Mouse (Mus musculus) cortical plate, adult 2 months (tissue): ENCODE results near the gene Psmd8. TPM values are rescaled to one million over a fixed set of nuclear protein-coding genes. Genes with fewer than 3 reads are reported as not detected.
A peak's percentile ranks its signal among the peaks of the same experiment; 100 is the strongest.

Source experiments
- H3K27ac ChIP-seq: fragments of 200-500 bp; 2 replicates; pipeline ENCODE4 v1.5.1; 2012; ENCODE audit warnings: low read length, control low read depth, inconsistent platforms; ENCODE audit not compliant: insufficient read depth
- H3K4me1 ChIP-seq: fragments of 200-500 bp; 2 replicates; pipeline ENCODE4 v1.6.1; 2011; ENCODE audit warnings: low read length; ENCODE audit not compliant: control insufficient read depth, insufficient read depth
- H3K4me3 ChIP-seq: fragments of 200-500 bp; 2 replicates; pipeline ENCODE4 v1.5.1; 2011; ENCODE audit warnings: mild to moderate bottlenecking, low read length, control low read depth; ENCODE audit not compliant: insufficient read depth
- CTCF ChIP-seq: fragments of 200-500 bp; IDR thresholded peaks from 2 replicates; pipeline ENCODE4 v1.5.1; 2011; ENCODE audit warnings: mild to moderate bottlenecking, control low read depth, low read length; ENCODE audit not compliant: insufficient read depth; ENCODE audit errors: extremely low read depth
- POLR2A ChIP-seq: fragments of 200-500 bp; IDR thresholded peaks from 2 replicates; pipeline ENCODE4 v1.6.1; 2011; ENCODE audit warnings: mild to moderate bottlenecking, low read length, control low read depth; ENCODE audit not compliant: insufficient read depth; ENCODE audit errors: extremely low read depth
- polyA plus RNA-seq: library from polyadenylated mRNA; depleted of rRNA; stranded (reverse); fragments of >200 nt; gene quantifications from 2 replicates; pipeline ENCODE4 v1.2.3, GENCODE M21; 2012

The Psmd8 gene
- polyA plus RNA-seq, 1 experiment: 198 TPM

- TF ChIP-seq CTCF (no peak), POLR2A (no peak)
- H3K4me3 ChIP-seq: peak overlapping the region; percentile 93; the same call in 1 of the 2 replicates
- no peak overlapping the region for H3K27ac ChIP-seq
- H3K4me1 ChIP-seq: no peaks in the 10 kb centered on the region
These were observed 9.5 kb downstream of the Psmd8 start for GRCm38 (mm10) chr7:29170755-29171561.

GRCm38 (mm10) chr7:29170066-29170754 lies 10.3 kb downstream of the Psmd8 start, which contains the start of the genes Ggn and Spred3:
TSS of gene Ggn (plus strand) at chr7:29170210.
TSS of gene Spred3 (minus strand) at chr7:29170411.
- no peak for TF ChIP-seq CTCF
- TF ChIP-seq POLR2A: no peak
- Histone ChIP-seq H3K27ac (peak within 1 kb of the TSS; percentile 16), H3K4me1 (no peaks in the 10 kb centered on the region), H3K4me3 (peak within 1 kb of the TSS; percentile 93)

GRCm38 (mm10) chr7:29169231-29170065 lies 11.1 kb downstream of the Psmd8 start:
- Histone ChIP-seq H3K27ac (peak overlapping the region; percentile 16), H3K4me1 (no peaks in the 10 kb centered on the region), H3K4me3 (peak overlapping the region; percentile 93)
- no peak for TF ChIP-seq CTCF
- 0 out of 2 replicates have a peak, but pooled peaks have one; percentile 21 for TF ChIP-seq POLR2A

- Histone ChIP-seq H3K27ac (peak overlapping the region; percentile 16), H3K4me1 (no peaks in the 10 kb centered on the region), H3K4me3 (peak overlapping the region; percentile 93)
- TF ChIP-seq POLR2A (no peak), CTCF (no peak)
These were observed 11.7 kb downstream of the Psmd8 start for GRCm38 (mm10) chr7:29168791-29169230.

- Histone ChIP-seq H3K27ac (no peak overlapping the region), H3K4me1 (no peaks in the 10 kb centered on the region), H3K4me3 (peak overlapping the region; percentile 93)
- TF ChIP-seq POLR2A (no peak), CTCF (no peak)
These were observed 12.3 kb downstream of the Psmd8 start for GRCm38 (mm10) chr7:29168121-29168695.

- Histone ChIP-seq H3K4me1 (no peaks in the 10 kb centered on the region), H3K4me3 (peak overlapping the region; percentile 93), H3K27ac (no peak overlapping the region)
- TF ChIP-seq CTCF (no peak), POLR2A (no peak)
These were observed 12.8 kb downstream of the Psmd8 start for GRCm38 (mm10) chr7:29167656-29168055.

GRCm38 (mm10) chr7:29162750-29163525 lies 17.6 kb downstream of the Psmd8 start:
- Histone ChIP-seq H3K4me1 (no peaks in the 10 kb centered on the region), H3K4me3 (no peak overlapping the region), H3K27ac (no peak overlapping the region)
- TF ChIP-seq CTCF: no peak
- no peak for TF ChIP-seq POLR2A

GRCm38 (mm10) chr7:29162294-29162693 lies 18.2 kb downstream of the Psmd8 start:
- no peak overlapping the region for H3K4me3 ChIP-seq
- TF ChIP-seq CTCF (no peak), POLR2A (no peak)
- H3K4me1 ChIP-seq: no peaks in the 10 kb centered on the region
- H3K27ac ChIP-seq: no peak overlapping the region

GRCm38 (mm10) chr7:29158264-29158663 lies 22.2 kb downstream of the Psmd8 start:
- no peak overlapping the region for H3K27ac ChIP-seq
- TF ChIP-seq CTCF: no peak
- TF ChIP-seq POLR2A: no peak
- H3K4me1 ChIP-seq: no peaks in the 10 kb centered on the region
- H3K4me3 ChIP-seq: no peak overlapping the region
